Mouse (Mus musculus): Measurements from ENCODE around the gene Tom1l2. TPM values are rescaled to one million over a fixed set of nuclear protein-coding genes. Genes with fewer than 3 reads are reported as not detected.

The Tom1l2 gene
- polyA plus RNA-seq, 1 experiment, result 22.3 TPM

DNA sequence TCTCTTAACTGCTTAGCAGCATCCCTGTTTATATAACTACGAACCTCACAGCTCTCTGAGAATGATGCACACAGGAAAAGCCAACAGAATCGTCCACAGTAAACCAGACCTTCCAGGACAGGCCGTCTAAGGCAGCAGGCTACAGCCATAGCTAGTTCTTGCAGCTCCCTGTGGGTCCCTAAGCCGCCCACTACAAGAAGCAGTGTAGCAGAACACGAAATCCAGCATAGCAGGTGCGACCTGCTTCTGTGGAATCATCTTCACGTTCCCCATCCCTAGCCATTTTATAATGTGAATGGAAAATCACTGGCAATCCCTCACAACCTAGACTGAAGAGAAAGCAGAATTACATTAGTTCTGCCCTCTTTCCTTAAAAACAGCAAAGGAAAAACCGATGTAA, 35.8 kb downstream of the Tom1l2 start:
- H3K27ac ChIP-seq (ENCODE audit: control insufficient read depth, insufficient read depth, low read depth, low read length), result peak overlapping the region; percentile 49

DNA sequence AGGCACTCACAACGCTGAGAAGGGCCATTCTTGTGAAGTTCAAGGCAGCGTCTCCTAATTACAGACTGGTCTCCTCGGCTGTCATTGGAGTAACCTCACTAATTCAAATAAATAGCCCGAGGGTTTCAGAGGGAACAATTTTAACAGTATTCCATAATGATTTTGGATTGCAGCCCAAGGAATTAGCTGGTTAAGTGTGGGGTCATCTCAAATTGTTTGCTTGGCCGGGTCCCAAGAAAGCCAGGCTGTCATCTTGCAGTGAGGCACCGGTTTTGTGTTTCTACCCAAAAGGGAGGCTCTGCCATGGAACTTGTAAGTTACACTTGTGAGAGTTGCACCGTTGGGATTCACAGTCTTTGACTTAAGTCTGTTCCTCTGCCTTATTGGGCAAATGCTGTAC, 36.5 kb downstream of the Tom1l2 start:
- Histone ChIP-seq H3K27ac (ENCODE audit: control insufficient read depth, insufficient read depth, low read depth, low read length) (peak overlapping the region; percentile 43; the same call in 1 of the 2 replicates), H3K4me1 (ENCODE audit: control insufficient read depth, insufficient read depth, low read length) (no peaks in the 10 kb centered on the region; the same call in 1 of the 2 replicates), H3K4me3 (ENCODE audit: control insufficient read depth, low read depth, low read length) (no peak overlapping the region), H3K36me3 (ENCODE audit: control insufficient read depth, insufficient read depth, low read length) (no peaks in the 10 kb centered on the region), H3K27me3 (ENCODE audit: control insufficient read depth, insufficient read depth, low read length) (no peaks in the 10 kb centered on the region)
- TF ChIP-seq CTCF (IDR thresholded peaks at IDR 0.05; ENCODE audit: control insufficient read depth, insufficient read depth, insufficient replicate concordance, low read depth, low read length), result no peak
- TF ChIP-seq POLR2A (IDR thresholded peaks at IDR 0.05; ENCODE audit: control insufficient read depth, low read depth, low read length), result no peak

More for the DNA sequence above, 35.8 kb downstream of the Tom1l2 start:
- Histone ChIP-seq H3K27me3 (ENCODE audit: control insufficient read depth, insufficient read depth, low read length) (no peaks in the 10 kb centered on the region), H3K36me3 (ENCODE audit: control insufficient read depth, insufficient read depth, low read length) (no peaks in the 10 kb centered on the region), H3K4me1 (ENCODE audit: control insufficient read depth, insufficient read depth, low read length) (no peaks in the 10 kb centered on the region; the same call in 1 of the 2 replicates), H3K4me3 (ENCODE audit: control insufficient read depth, low read depth, low read length) (no peak overlapping the region)
- TF ChIP-seq POLR2A (IDR thresholded peaks at IDR 0.05; ENCODE audit: control insufficient read depth, low read depth, low read length), result no peak
- TF ChIP-seq CTCF (IDR thresholded peaks at IDR 0.05; ENCODE audit: control insufficient read depth, insufficient read depth, insufficient replicate concordance, low read depth, low read length), result no peak

DNA sequence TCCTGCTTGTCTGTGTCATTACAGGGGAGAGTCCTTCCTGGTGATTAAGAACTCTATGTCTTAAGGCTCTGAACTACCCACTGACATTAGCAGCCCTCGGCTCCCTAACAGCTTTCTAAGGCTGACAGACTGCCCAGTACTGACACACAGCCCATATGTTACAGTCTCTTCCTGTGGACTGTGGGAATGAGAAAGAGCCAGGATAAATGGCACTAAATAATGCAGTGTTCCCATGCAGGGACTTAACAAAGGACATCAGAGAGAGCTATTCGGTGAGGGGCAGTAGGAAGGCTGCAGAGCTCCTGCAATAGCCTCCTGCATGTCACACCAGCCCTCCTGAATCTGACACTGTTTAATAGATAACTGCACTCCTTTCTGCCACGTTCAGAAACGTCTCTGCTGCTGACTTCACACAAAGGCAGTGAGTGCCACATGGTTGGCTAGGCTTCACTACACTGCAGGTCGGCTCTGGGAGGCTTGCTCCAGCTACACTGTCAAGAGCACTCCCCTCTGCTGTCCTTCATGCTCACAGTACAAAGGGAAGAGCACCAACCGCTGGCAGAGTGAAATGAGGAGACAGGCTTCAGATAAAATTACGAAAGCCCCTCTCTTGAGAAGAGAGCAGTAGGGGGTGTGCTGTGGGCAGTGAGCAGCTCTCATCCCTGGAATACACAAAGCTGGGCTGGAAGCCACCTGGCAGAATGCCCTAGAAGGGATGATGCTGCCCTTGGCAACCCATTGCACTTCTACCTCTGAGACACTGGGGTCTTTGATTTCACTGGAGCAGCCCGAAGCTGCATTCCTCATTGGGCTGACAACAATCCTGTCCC, 41.5 kb downstream of the Tom1l2 start:
- no peak for TF ChIP-seq CTCF (IDR thresholded peaks at IDR 0.05; ENCODE audit: control insufficient read depth, insufficient read depth, insufficient replicate concordance, low read depth, low read length)
- no peak for TF ChIP-seq POLR2A (IDR thresholded peaks at IDR 0.05; ENCODE audit: control insufficient read depth, low read depth, low read length)
- Histone ChIP-seq H3K36me3 (ENCODE audit: control insufficient read depth, insufficient read depth, low read length) (no peaks in the 10 kb centered on the region), H3K27me3 (ENCODE audit: control insufficient read depth, insufficient read depth, low read length) (no peaks in the 10 kb centered on the region), H3K4me1 (ENCODE audit: control insufficient read depth, insufficient read depth, low read length) (no peaks in the 10 kb centered on the region), H3K4me3 (ENCODE audit: control insufficient read depth, low read depth, low read length) (no peak overlapping the region), H3K27ac (ENCODE audit: control insufficient read depth, insufficient read depth, low read depth, low read length) (no peak overlapping the region)

DNA sequence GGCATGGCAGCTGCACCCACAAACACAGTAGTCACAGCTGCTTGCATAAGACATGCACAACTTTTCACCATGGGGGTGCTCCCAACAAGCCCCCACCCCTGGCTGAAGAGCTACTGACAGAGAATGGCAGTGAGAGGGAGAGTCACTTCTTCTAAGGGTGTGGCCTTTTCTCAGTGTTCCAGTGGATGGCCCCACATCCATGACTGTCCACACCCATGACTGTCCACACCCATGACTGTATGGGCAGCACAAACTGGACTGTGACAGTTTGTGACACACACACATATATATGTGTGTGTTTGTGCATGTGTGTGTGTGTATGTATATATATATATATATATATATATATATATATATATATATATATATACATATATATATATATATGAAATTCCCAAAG, 42.8 kb downstream of the Tom1l2 start:
- H3K4me3 ChIP-seq (ENCODE audit: control insufficient read depth, low read depth, low read length), result no peak overlapping the region
- H3K36me3 ChIP-seq (ENCODE audit: control insufficient read depth, insufficient read depth, low read length), result no peaks in the 10 kb centered on the region
- no peak for TF ChIP-seq POLR2A (IDR thresholded peaks at IDR 0.05; ENCODE audit: control insufficient read depth, low read depth, low read length)
- TF ChIP-seq CTCF (IDR thresholded peaks at IDR 0.05; ENCODE audit: control insufficient read depth, insufficient read depth, insufficient replicate concordance, low read depth, low read length), result no peak
- H3K27ac ChIP-seq (ENCODE audit: control insufficient read depth, insufficient read depth, low read depth, low read length), result no peak overlapping the region
- no peaks in the 10 kb centered on the region for H3K4me1 ChIP-seq (ENCODE audit: control insufficient read depth, insufficient read depth, low read length)
- no peaks in the 10 kb centered on the region for H3K27me3 ChIP-seq (ENCODE audit: control insufficient read depth, insufficient read depth, low read length)

DNA sequence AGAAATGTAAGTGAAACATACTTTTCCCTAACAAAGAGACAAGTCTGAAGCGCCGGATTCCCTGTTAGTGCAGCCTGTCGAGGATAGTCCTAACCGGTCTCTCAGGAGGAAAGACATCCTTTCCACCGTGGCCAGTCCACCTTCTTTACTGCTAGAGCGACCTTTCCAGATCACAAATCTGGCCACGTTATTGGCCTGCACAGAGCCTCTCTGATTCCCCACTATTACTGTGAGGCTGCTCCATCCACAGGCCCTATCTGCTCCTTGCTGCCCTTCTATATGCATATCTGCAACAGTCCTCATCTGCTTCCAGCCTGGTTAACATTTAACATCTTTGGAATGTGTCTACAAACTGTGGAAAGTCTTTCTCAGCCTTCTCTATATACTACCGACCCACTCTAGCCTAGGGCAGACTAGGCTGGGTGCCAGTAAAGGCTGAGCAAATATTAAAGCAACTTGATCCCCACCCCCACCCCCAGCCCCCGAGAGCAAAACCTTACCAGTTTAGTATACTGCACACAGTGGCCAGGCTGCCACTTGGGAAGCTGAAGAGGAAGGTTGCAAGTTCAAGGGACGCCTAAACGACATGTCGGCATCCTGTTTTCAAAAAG, 44.1 kb downstream of the Tom1l2 start:
- Histone ChIP-seq H3K4me1 (ENCODE audit: control insufficient read depth, insufficient read depth, low read length) (no peaks in the 10 kb centered on the region), H3K27ac (ENCODE audit: control insufficient read depth, insufficient read depth, low read depth, low read length) (no peak overlapping the region), H3K4me3 (ENCODE audit: control insufficient read depth, low read depth, low read length) (no peak overlapping the region), H3K36me3 (ENCODE audit: control insufficient read depth, insufficient read depth, low read length) (no peaks in the 10 kb centered on the region), H3K27me3 (ENCODE audit: control insufficient read depth, insufficient read depth, low read length) (no peaks in the 10 kb centered on the region)
- TF ChIP-seq POLR2A (IDR thresholded peaks at IDR 0.05; ENCODE audit: control insufficient read depth, low read depth, low read length) (no peak), CTCF (IDR thresholded peaks at IDR 0.05; ENCODE audit: control insufficient read depth, insufficient read depth, insufficient replicate concordance, low read depth, low read length) (no peak)

DNA sequence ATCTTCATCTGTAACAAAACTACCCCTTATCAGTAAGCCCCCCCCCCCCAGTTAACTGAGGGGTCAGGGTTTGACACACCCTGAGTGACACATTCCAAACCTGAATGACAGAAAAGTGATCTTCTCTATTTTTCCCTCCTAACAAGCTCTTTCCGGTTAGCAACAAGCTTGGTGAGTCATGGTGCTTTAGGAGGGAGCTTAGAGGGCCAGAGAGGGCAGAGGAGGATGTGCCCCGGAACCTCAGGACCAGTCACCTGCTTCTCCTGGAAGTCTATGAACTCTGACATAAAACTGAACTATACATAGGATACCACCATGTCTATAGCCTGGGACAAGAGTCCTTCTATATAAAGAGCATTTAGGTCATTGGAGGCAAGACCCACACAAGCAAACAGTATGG, 44.6 kb downstream of the Tom1l2 start:
- Histone ChIP-seq H3K4me1 (ENCODE audit: control insufficient read depth, insufficient read depth, low read length) (no peaks in the 10 kb centered on the region), H3K27ac (ENCODE audit: control insufficient read depth, insufficient read depth, low read depth, low read length) (no peak overlapping the region), H3K27me3 (ENCODE audit: control insufficient read depth, insufficient read depth, low read length) (no peaks in the 10 kb centered on the region), H3K36me3 (ENCODE audit: control insufficient read depth, insufficient read depth, low read length) (no peaks in the 10 kb centered on the region), H3K4me3 (ENCODE audit: control insufficient read depth, low read depth, low read length) (no peak overlapping the region)
- TF ChIP-seq CTCF (IDR thresholded peaks at IDR 0.05; ENCODE audit: control insufficient read depth, insufficient read depth, insufficient replicate concordance, low read depth, low read length), result no peak
- no peak for TF ChIP-seq POLR2A (IDR thresholded peaks at IDR 0.05; ENCODE audit: control insufficient read depth, low read depth, low read length)

DNA sequence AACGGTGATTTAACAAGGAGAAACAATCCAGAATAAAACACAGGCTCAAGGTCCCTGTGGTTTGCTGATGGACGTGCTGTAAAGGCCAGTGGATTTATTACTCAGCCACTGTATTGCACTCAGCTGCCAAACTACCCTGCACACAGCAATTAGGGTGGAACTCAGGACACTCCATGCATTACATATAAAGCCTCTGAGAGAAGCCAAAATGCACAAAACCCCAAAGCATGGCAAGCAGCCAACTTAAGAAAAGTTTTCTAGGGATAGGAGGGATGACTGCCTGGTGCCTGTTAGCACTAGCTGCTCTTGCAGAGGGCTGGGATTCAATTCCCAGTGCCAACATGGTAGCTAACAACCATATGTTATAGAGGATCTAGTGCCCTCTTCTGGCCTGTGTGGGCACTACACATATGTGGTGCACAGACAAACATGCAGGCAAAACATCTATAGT, 45.3 kb downstream of the Tom1l2 start:
- Histone ChIP-seq H3K36me3 (ENCODE audit: control insufficient read depth, insufficient read depth, low read length) (no peaks in the 10 kb centered on the region), H3K4me1 (ENCODE audit: control insufficient read depth, insufficient read depth, low read length) (no peaks in the 10 kb centered on the region), H3K27me3 (ENCODE audit: control insufficient read depth, insufficient read depth, low read length) (no peaks in the 10 kb centered on the region), H3K4me3 (ENCODE audit: control insufficient read depth, low read depth, low read length) (no peak overlapping the region), H3K27ac (ENCODE audit: control insufficient read depth, insufficient read depth, low read depth, low read length) (no peak overlapping the region)
- TF ChIP-seq POLR2A (IDR thresholded peaks at IDR 0.05; ENCODE audit: control insufficient read depth, low read depth, low read length), result no peak
- TF ChIP-seq CTCF (IDR thresholded peaks at IDR 0.05; ENCODE audit: control insufficient read depth, insufficient read depth, insufficient replicate concordance, low read depth, low read length), result no peak

Measured in testis, adult 2 months (tissue).